Mouse (Mus musculus): ENCODE results near the gene Dmpk. TPM values are rescaled to one million over a fixed set of nuclear protein-coding genes. Genes with fewer than 3 reads are reported as not detected.

Dmpk gene
- total and polyA plus RNA-seq, 3 experiments, result 0.30 to 0.56 (median 0.36) TPM

DNA sequence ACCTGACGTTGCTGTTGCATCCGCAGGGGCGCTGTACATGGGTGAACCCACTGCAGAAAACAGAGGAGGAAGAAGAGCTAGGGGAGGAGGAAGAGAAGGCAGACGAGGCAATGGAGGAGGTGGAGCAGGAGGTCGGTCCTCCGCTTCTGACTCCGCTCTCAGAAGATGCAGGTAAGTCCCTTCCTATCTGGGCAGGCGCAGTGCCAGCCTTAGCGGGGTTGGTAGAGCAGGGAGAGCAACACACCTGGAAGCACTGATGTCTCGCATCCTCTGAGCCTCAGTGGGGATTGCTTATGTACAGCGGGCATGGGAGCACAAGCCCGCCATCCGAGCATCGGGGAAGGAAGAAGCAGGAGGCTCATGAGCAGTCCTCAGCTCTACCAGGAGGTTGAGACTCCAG, 16.6 kb upstream of the Dmpk start:
- Histone ChIP-seq H3K4me2 (ENCODE audit: insufficient read depth, low read depth, poor library complexity, severe bottlenecking) (no peak overlapping the region), H3K9me3 (replicated peaks; ENCODE audit: low read length) (peaks cover 2% of the 10 kb centered on the region)
- dilution Hi-C loops (cut with MboI; ENCODE audit: extremely low pct_ligation_motif_present, extremely low pct_unique_long_range_greater_than_20kb, low sequenced_read_pairs), result no loop called here

DNA sequence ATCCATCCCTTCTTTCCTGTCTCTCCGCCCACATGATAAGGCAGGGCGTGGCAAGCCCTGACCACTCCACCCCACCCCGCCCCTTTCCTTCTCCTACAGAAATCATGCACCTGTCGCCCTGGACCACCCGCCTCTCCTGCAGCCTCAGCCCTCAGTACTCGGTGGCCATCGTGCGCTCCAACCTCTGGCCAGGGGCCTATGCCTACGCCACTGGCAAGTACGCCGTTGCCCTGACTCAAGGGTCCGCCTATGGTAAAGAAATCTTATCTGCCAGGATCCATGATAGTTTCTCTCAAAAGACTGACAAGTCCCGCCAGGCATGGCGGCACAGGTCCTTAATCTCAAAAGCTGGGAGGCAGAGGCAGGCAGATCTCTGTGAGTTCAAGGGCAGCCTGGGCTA, 15.7 kb upstream of the Dmpk start:
- peaks cover 2% of the 10 kb centered on the region for H3K9me3 ChIP-seq (replicated peaks; ENCODE audit: low read length)
- peaks cover 0 to 26% of the 10 kb centered on the region in 2 experiments for H3K36me3 ChIP-seq (replicated peaks in 1 of 2; ENCODE audit: control insufficient read depth in 1 of 2, insufficient read depth in 1 of 2, low read length in 1 of 2)
- H3K4me1 ChIP-seq (ENCODE audit: control insufficient read depth in 1 of 2, insufficient read depth in 2 of 2), result no peaks in the 10 kb centered on the region
- H3K9ac ChIP-seq (ENCODE audit: insufficient read depth, low read depth), result no peak overlapping the region
- no peak overlapping the region for H3K27ac ChIP-seq (ENCODE audit: insufficient read depth, low read depth)
- no peak for DNase-seq (ENCODE audit: extremely low read depth)
- no peak for TF ChIP-seq MAFK (IDR thresholded peaks at IDR 0.05; ENCODE audit: insufficient replicate concordance, low read length)
- no peak for TF ChIP-seq RAD21 (IDR thresholded peaks at IDR 0.05; ENCODE audit: low read depth, low read length)
- dilution Hi-C loops (cut with MboI; ENCODE audit: extremely low pct_ligation_motif_present, extremely low pct_unique_long_range_greater_than_20kb, low sequenced_read_pairs), result no loop called here
- no peak overlapping the region for H3K4me2 ChIP-seq (ENCODE audit: insufficient read depth, low read depth, poor library complexity, severe bottlenecking)
- no peak overlapping the region for H3K4me3 ChIP-seq (replicated peaks in 1 of 3; ENCODE audit: low read depth in 2 of 3, low read length in 2 of 3, poor library complexity in 1 of 3)
- no peaks in the 10 kb centered on the region for H3K79me2 ChIP-seq (replicated peaks; ENCODE audit: control insufficient read depth, extremely low read depth, insufficient read depth, poor library complexity, severe bottlenecking)
- H3K27me3 ChIP-seq (replicated peaks), result peaks cover 5% of the 10 kb centered on the region
- in situ Hi-C loops (cut with MboI; ENCODE audit: low pct_ligation_motif_present, low pct_unique_long_range_greater_than_20kb, low sequenced_read_pairs), result no loop called here

More for the DNA sequence above, 16.6 kb upstream of the Dmpk start:
- in situ Hi-C loops (cut with MboI; ENCODE audit: low pct_ligation_motif_present, low pct_unique_long_range_greater_than_20kb, low sequenced_read_pairs), result no loop called here
- H3K9ac ChIP-seq (ENCODE audit: insufficient read depth, low read depth), result no peak overlapping the region
- H3K4me1 ChIP-seq (ENCODE audit: control insufficient read depth in 1 of 2, insufficient read depth in 2 of 2), result no peaks in the 10 kb centered on the region
- H3K79me2 ChIP-seq (replicated peaks; ENCODE audit: control insufficient read depth, extremely low read depth, insufficient read depth, poor library complexity, severe bottlenecking), result no peaks in the 10 kb centered on the region
- no peak overlapping the region for H3K27ac ChIP-seq (ENCODE audit: insufficient read depth, low read depth)
- H3K27me3 ChIP-seq (replicated peaks), result no peaks in the 10 kb centered on the region
- TF ChIP-seq HCFC1 (IDR thresholded peaks at IDR 0.05; ENCODE audit: low read depth, low read length), result no peak
- no peak for TF ChIP-seq MAX (IDR thresholded peaks at IDR 0.05; ENCODE audit: low read length)
- TF ChIP-seq ZC3H11A (IDR thresholded peaks at IDR 0.05; ENCODE audit: low read depth, low read length), result no peak
- TF ChIP-seq BHLHE40 (IDR thresholded peaks at IDR 0.05; ENCODE audit: low read depth, low read length), result no peak
- TF ChIP-seq MYC (IDR thresholded peaks at IDR 0.05; ENCODE audit: low read depth, low read length), result no peak
- TF ChIP-seq ZMIZ1 (IDR thresholded peaks at IDR 0.05; ENCODE audit: low read depth, low read length), result no peak
- no peak for TF ChIP-seq RAD21 (IDR thresholded peaks at IDR 0.05; ENCODE audit: low read depth, low read length)
- no peak for TF ChIP-seq RCOR1 (conservative IDR thresholded peaks at IDR 0.05; ENCODE audit: low read depth, low read length)
- H3K36me3 ChIP-seq (replicated peaks in 1 of 2; ENCODE audit: control insufficient read depth in 1 of 2, insufficient read depth in 1 of 2, low read length in 1 of 2), result peaks cover 0 to 29% of the 10 kb centered on the region in 2 experiments
- H3K4me3 ChIP-seq (replicated peaks in 1 of 3; ENCODE audit: low read depth in 2 of 3, low read length in 2 of 3, poor library complexity in 1 of 3), result no peak overlapping the region
- DNase-seq (ENCODE audit: extremely low read depth), result no peak

DNA sequence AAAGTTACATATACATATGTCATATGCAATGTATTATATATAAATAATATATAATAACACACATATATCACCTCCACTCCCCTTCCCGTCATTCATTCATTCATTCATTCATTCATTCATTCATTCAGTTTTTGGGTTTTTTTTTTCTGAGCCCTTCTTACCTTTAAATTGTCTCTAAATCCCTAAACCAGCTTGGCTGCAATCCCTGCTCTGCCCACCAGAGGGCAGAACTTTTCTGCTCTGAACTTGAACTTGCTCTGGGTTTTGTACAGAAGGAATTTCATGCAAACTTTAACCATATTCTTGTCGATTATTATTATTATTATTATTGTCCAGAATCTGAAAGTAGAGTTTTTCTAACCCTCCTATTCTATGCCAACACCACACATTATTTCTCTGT, 14.9 kb upstream of the Dmpk start:
- dilution Hi-C loops (cut with MboI; ENCODE audit: extremely low pct_ligation_motif_present, extremely low pct_unique_long_range_greater_than_20kb, low sequenced_read_pairs) (no loop called here), in situ Hi-C loops (cut with MboI; ENCODE audit: low pct_ligation_motif_present, low pct_unique_long_range_greater_than_20kb, low sequenced_read_pairs) (no loop called here)
- Histone ChIP-seq H3K9me3 (replicated peaks; ENCODE audit: low read length) (peaks cover 7% of the 10 kb centered on the region), H3K4me2 (ENCODE audit: insufficient read depth, low read depth, poor library complexity, severe bottlenecking) (no peak overlapping the region), H3K9ac (ENCODE audit: insufficient read depth, low read depth) (no peak overlapping the region), H3K4me1 (ENCODE audit: control insufficient read depth in 1 of 2, insufficient read depth in 2 of 2) (no peaks in the 10 kb centered on the region), H3K27me3 (replicated peaks) (peaks cover 12% of the 10 kb centered on the region), H3K36me3 (replicated peaks in 1 of 2; ENCODE audit: control insufficient read depth in 1 of 2, insufficient read depth in 1 of 2, low read length in 1 of 2) (peaks cover 0 to 22% of the 10 kb centered on the region in 2 experiments), H3K4me3 (replicated peaks in 1 of 3; ENCODE audit: low read depth in 2 of 3, low read length in 2 of 3, poor library complexity in 1 of 3) (no peak overlapping the region), H3K79me2 (replicated peaks; ENCODE audit: control insufficient read depth, extremely low read depth, insufficient read depth, poor library complexity, severe bottlenecking) (no peaks in the 10 kb centered on the region), H3K27ac (ENCODE audit: insufficient read depth, low read depth) (no peak overlapping the region)
- peak; percentile 74 for DNase-seq (ENCODE audit: extremely low read depth)
- TF ChIP-seq SIN3A (IDR thresholded peaks at IDR 0.05; ENCODE audit: low read length) (0 out of 2 replicates have a peak, but pooled peaks have one; percentile 36), RAD21 (IDR thresholded peaks at IDR 0.05; ENCODE audit: low read depth, low read length) (peak; percentile 74), PAX5 (IDR thresholded peaks at IDR 0.05; ENCODE audit: low read length) (no peak), RCOR1 (conservative IDR thresholded peaks at IDR 0.05; ENCODE audit: low read depth, low read length) (no peak), E2F4 (IDR thresholded peaks at IDR 0.05; ENCODE audit: insufficient replicate concordance, low read depth, low read length) (no peak), ZMIZ1 (IDR thresholded peaks at IDR 0.05; ENCODE audit: low read depth, low read length) (no peak), CTCF (conservative IDR thresholded peaks at IDR 0.05 in 1 of 2, IDR thresholded peaks at IDR 0.05 in 1 of 2; ENCODE audit: low read depth in 2 of 2, low read length in 2 of 2) (peak; percentile 86 to 93), ZNF384 (IDR thresholded peaks at IDR 0.05; ENCODE audit: low read depth, low read length) (peak; percentile 67), CHD1 (IDR thresholded peaks at IDR 0.05; ENCODE audit: low read depth, low read length) (no peak), POLR2AphosphoS2 (IDR thresholded peaks at IDR 0.05; ENCODE audit: low read depth, low read length) (no peak), IRF4 (IDR thresholded peaks at IDR 0.05; ENCODE audit: low read depth, low read length) (no peak), SMC3 (IDR thresholded peaks at IDR 0.05; ENCODE audit: low read depth, low read length) (peak; percentile 92), MYC (IDR thresholded peaks at IDR 0.05; ENCODE audit: low read depth, low read length) (no peak), EP300 (IDR thresholded peaks at IDR 0.05; ENCODE audit: low read length) (no peak), UBTF (IDR thresholded peaks at IDR 0.05; ENCODE audit: low read depth, low read length) (no peak), KAT2A (IDR thresholded peaks at IDR 0.05; ENCODE audit: insufficient replicate concordance, low read length) (no peak), BHLHE40 (IDR thresholded peaks at IDR 0.05; ENCODE audit: low read depth, low read length) (no peak), MAZ (IDR thresholded peaks at IDR 0.05; ENCODE audit: low read depth, low read length) (no peak), CHD2 (IDR thresholded peaks at IDR 0.05; ENCODE audit: low read length) (no peak), ZC3H11A (IDR thresholded peaks at IDR 0.05; ENCODE audit: low read depth, low read length) (peak; percentile 67), ELF1 (IDR thresholded peaks at IDR 0.05; ENCODE audit: low read depth, low read length) (no peak), POLR2A (IDR thresholded peaks at IDR 0.05; ENCODE audit: low read depth, low read length) (no peak)

Measured in CH12.LX (cell line).